Mouse (Mus musculus) small intestine, adult 2 months (tissue): ENCODE measurements at regions not wholly inside any gene's neighbourhood (a gene's known extent, or its start where the extent isn't known, plus 50 kb on each side); places are given as distances from the start of the nearest gene placed in this dataset.

Experiments used
- H3K27ac ChIP-seq: fragments of 200-500 bp; 2 replicates; pipeline ENCODE4 v1.5.1; 2012; ENCODE audit warnings: low read depth, low read length, control low read depth, inconsistent platforms; ENCODE audit not compliant: insufficient read depth
- H3K27me3 ChIP-seq: fragments of 200-500 bp; 2 replicates; pipeline ENCODE4 v1.6.1; 2012; ENCODE audit warnings: mild to moderate bottlenecking, moderate library complexity, low read length, inconsistent platforms; ENCODE audit not compliant: control insufficient read depth, insufficient read depth
- H3K36me3 ChIP-seq: fragments of 200-500 bp; 2 replicates; pipeline ENCODE4 v1.6.1; 2012; ENCODE audit warnings: mild to moderate bottlenecking, low read length, control low read depth, inconsistent platforms; ENCODE audit not compliant: control insufficient read depth, insufficient read depth
- H3K4me1 ChIP-seq: fragments of 200-500 bp; 2 replicates; pipeline ENCODE4 v1.6.1; 2012; ENCODE audit warnings: low read length, inconsistent platforms, mixed read lengths; ENCODE audit not compliant: control insufficient read depth, insufficient read depth, insufficient read length
- H3K4me3 ChIP-seq: fragments of 200-500 bp; 2 replicates; pipeline ENCODE4 v1.5.1; 2012; ENCODE audit warnings: low read depth, mild to moderate bottlenecking, control low read depth, inconsistent platforms, low read length, moderate library complexity
- CTCF ChIP-seq: fragments of 200-500 bp; IDR thresholded peaks from 2 replicates; pipeline ENCODE4 v1.5.1; 2012; ENCODE audit warnings: low read depth, mild to moderate bottlenecking, control low read depth, inconsistent platforms, low read length, moderate library complexity, mixed read lengths; ENCODE audit not compliant: insufficient replicate concordance, insufficient read length; ENCODE audit errors: extremely low read depth
- POLR2A ChIP-seq: fragments of 200-500 bp; IDR thresholded peaks from 2 replicates; pipeline ENCODE4 v1.6.1; 2012; ENCODE audit warnings: low read depth, mild to moderate bottlenecking, control low read depth, inconsistent platforms, low read length, moderate library complexity
- WGBS: fragments of 180-500 bp; shearing (Covaris S2); methylation state at CpG from one replicate; pipeline ENCODE4 v1.1.7; 2018; 5-methylcytosine and 5-hydroxymethylcytosine counted together

DNA sequence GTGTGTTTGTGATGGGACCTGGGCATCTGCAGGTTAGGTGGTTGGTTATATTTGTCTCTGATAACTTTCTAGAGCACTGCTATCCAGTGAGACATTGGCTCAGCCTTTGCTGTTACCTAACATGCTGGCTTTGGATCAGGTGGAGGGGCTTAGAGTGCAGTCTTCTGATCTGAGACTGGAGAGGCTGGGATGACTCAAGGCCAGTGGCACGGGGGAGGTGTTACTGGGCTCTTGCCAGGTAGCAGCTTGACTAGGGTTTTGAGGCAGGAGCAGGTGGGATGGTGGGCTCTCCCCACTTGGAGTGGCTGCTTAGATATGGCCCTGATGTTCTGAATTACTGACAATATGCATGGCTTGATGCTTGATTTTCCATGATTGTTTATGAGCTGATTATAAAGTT is 236.0 kb downstream of the Zfp704 start:
- Histone ChIP-seq H3K27ac (no peak overlapping the region), H3K36me3 (no peaks in the 10 kb centered on the region), H3K4me3 (no peak overlapping the region), H3K27me3 (no peaks in the 10 kb centered on the region), H3K4me1 (no peaks in the 10 kb centered on the region)
- TF ChIP-seq CTCF, result no peak
- no peak for TF ChIP-seq POLR2A
- WGBS, result 59% methylated on average over 1 of the region's 1 CpGs

DNA sequence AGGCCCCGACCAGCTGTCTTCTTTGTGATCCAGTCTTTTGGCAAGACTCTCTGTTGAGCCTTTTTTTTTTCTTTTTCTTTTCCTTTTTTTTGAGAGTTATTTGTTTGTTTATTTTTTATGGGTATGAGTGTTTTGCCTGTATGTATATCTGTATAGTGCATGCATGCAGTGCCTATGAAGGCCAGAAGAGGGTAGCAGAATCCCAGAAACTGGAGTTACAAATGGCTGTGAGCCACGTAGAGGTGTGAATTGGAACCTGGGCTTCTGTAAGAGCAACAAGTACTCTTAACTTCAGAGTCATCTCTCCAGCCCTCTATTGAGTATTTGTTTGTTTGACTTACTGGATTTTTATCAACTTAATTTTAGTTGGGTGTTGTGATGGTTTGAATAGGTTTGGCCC is 239.8 kb downstream of the Zfp704 start:
- TF ChIP-seq CTCF (no peak), POLR2A (no peak)
- H3K27me3 ChIP-seq, result no peaks in the 10 kb centered on the region
- no peak overlapping the region for H3K4me3 ChIP-seq
- 88% methylated on average over 2 of the region's 2 CpGs for WGBS
- no peaks in the 10 kb centered on the region for H3K36me3 ChIP-seq
- no peak overlapping the region for H3K27ac ChIP-seq
- H3K4me1 ChIP-seq, result no peaks in the 10 kb centered on the region

DNA sequence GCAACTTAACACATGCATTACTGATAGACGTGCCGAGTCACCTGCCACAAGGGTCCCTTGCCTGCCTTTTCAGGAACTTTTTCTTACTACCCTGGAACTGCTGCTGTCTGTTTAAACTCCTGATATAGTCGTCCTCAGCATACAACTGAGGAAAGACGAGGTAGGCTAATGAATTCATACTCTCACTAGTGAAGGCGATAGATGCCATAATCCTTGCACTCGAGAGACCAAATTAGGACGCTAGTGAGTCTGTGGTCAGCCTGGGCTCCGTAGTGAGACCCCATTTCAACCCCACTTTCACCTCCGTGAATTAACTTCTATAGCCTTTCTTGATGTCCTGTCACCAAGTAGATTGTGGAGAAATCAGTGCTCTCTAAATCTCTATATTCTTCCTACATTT is 244.1 kb downstream of the Zfp704 start:
- no peaks in the 10 kb centered on the region for H3K4me1 ChIP-seq
- H3K36me3 ChIP-seq, result no peaks in the 10 kb centered on the region
- no peak overlapping the region for H3K27ac ChIP-seq
- no peaks in the 10 kb centered on the region for H3K27me3 ChIP-seq
- 83% methylated on average over 9 of the region's 9 CpGs for WGBS
- TF ChIP-seq CTCF, result no peak
- no peak overlapping the region for H3K4me3 ChIP-seq

DNA sequence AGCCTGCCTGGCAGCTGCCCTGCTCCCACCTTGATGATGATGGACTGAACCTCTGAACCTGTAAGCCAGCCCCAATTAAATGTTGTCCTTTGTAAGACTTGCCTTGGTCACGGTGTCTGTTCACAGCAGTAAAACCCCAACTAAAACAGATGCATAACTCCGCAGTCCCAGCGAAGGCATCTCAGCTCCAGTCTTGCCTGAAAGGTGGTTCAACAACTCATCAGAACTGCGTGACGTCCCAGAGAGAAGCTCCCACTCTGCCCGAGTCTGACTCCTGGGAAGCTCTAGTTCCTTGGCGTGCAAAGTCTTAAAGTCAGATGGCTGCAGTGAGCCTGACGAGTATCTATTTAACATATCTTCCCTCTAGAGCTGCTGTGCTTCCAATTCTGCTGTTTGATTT is 250.7 kb downstream of the Zfp704 start:
- WGBS, result 94% methylated on average over 8 of the region's 8 CpGs
- H3K4me1 ChIP-seq, result no peaks in the 10 kb centered on the region
- no peak for TF ChIP-seq CTCF

DNA sequence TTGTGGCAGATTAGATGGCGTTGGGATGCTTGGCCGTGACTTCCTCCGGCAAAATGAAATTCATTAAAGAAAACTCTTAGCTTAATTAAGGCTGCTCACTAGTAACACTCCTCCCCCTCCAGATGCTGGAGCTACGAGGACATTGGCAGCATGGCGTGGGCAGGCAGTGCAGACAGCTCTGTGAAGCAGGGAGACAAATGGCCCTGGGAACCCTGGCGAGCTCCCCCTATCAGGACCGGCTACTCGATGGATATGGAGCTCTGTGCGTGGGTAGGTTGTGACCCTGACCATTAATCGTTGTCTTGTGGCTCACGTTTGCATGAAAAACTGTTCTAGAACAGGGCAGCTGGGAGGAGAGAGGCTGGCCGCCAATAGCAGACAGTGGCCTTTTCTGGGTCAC is 251.8 kb downstream of the Zfp704 start:
- no peaks in the 10 kb centered on the region for H3K4me1 ChIP-seq
- no peaks in the 10 kb centered on the region for H3K27me3 ChIP-seq
- no peaks in the 10 kb centered on the region for H3K36me3 ChIP-seq
- TF ChIP-seq CTCF, result no peak
- TF ChIP-seq POLR2A, result no peak
- 67% methylated on average over 12 of the region's 12 CpGs for WGBS
- H3K4me3 ChIP-seq, result no peak overlapping the region
- H3K27ac ChIP-seq, result no peak overlapping the region

More for the DNA sequence above, 250.7 kb downstream of the Zfp704 start:
- H3K27me3 ChIP-seq, result no peaks in the 10 kb centered on the region
- no peak overlapping the region for H3K27ac ChIP-seq
- no peak overlapping the region for H3K4me3 ChIP-seq
- H3K36me3 ChIP-seq, result no peaks in the 10 kb centered on the region

DNA sequence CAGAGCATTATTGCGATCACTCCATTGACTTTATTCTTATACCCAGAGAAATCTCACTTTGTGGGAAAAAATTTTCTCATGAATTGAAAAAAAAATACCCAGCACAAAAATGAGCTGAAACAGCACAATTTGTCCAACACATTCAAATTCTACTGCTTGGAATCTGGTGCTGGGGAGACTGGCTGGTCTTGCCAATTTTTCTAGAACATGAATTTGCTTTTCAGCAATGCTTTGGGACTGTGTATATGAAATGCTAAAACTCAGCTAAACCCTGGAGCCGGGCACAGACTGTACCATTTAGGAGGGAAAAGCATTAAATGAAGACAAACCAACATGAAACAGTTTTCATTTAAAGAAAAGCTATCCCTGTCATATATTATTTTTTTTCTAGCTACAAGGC is 252.2 kb downstream of the Zfp704 start:
- TF ChIP-seq CTCF, result no peak
- no peak for TF ChIP-seq POLR2A
- 86% methylated on average over 2 of the region's 2 CpGs for WGBS
- Histone ChIP-seq H3K27ac (no peak overlapping the region), H3K4me1 (no peaks in the 10 kb centered on the region), H3K36me3 (no peaks in the 10 kb centered on the region), H3K4me3 (no peak overlapping the region), H3K27me3 (no peaks in the 10 kb centered on the region)

DNA sequence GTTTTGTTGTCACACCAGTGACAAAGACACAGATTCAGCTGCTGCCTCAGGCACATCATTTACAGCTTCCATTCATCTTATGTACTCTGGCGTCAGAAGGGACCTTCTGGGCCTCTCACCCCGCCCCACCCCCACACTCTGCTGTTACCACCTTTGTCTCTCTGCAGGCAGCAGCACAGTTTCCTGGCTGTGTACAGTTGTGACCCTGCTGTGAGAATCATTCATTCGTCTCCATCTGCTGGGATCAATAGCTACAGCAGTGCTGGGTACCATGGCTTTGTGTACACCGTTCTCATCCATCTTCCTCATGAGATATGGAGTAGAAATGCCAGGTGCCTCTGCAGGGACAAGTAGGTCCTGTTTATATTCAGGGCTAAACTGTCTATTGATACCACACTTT is 254.0 kb downstream of the Zfp704 start:
- no peaks in the 10 kb centered on the region for H3K27me3 ChIP-seq
- H3K27ac ChIP-seq, result no peak overlapping the region
- TF ChIP-seq CTCF (no peak), POLR2A (no peak)
- no peaks in the 10 kb centered on the region for H3K36me3 ChIP-seq
- no peak overlapping the region for H3K4me3 ChIP-seq
- no peaks in the 10 kb centered on the region for H3K4me1 ChIP-seq
- 71% methylated on average over 4 of the region's 4 CpGs for WGBS

DNA sequence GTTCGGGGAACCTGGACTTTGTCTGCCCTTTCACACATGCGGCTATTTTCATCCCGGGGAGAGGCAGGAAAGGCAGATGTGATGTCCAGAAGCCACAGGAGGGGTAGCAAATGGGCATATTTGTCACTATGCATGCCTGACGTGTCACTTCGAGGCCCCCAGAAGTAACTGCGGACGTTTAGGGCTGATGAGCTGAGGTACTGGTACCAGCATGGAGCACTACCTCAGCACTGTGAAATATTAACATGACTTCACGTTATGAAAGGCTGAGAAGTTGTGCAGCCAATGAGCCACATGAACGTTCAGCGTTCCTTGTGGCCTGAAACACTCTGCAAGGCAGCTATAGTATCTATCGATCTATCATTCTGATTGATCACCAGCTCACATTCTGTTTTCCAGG is 255.1 kb downstream of the Zfp704 start:
- Histone ChIP-seq H3K27ac (no peak overlapping the region), H3K4me1 (no peaks in the 10 kb centered on the region), H3K4me3 (no peak overlapping the region), H3K27me3 (no peaks in the 10 kb centered on the region), H3K36me3 (no peaks in the 10 kb centered on the region)
- no peak for TF ChIP-seq POLR2A
- TF ChIP-seq CTCF, result no peak
- WGBS, result 76% methylated on average over 11 of the region's 11 CpGs
